Mouse (Mus musculus): Measurements from ENCODE around the gene Mllt10.
A peak's percentile ranks its signal among the peaks of the same experiment; 100 is the strongest.

The Mllt10 gene

GRCm38 (mm10) chr2:18033166-18034108 lies 21.6 kb upstream of the Mllt10 start:
- DNase-seq (ENCODE audit: inconsistent age in 2 of 2, low spot score in 1 of 2), result peak in 1 of 2 experiments; percentile 32

- no peak for DNase-seq (ENCODE audit: inconsistent age in 2 of 2, low spot score in 1 of 2)
Observed at GRCm38 (mm10) chr2:18034371-18035250, 20.4 kb upstream of the Mllt10 start.

- no peak for DNase-seq (ENCODE audit: inconsistent age in 2 of 2, low spot score in 1 of 2)
Observed at GRCm38 (mm10) chr2:18037491-18037890, 17.5 kb upstream of the Mllt10 start, which contains the start of gene A930004D18Rik. Gene A930004D18Rik, minus strand, starts transcription at chr2:18037737.

- no peak for DNase-seq (ENCODE audit: inconsistent age in 2 of 2, low spot score in 1 of 2)
Observed at GRCm38 (mm10) chr2:18038141-18038752, 16.8 kb upstream of the Mllt10 start.

- peak in 1 of 2 experiments; percentile 19 for DNase-seq (ENCODE audit: inconsistent age in 2 of 2, low spot score in 1 of 2)
Observed at GRCm38 (mm10) chr2:18038895-18039371, 16.1 kb upstream of the Mllt10 start.

GRCm38 (mm10) chr2:18039566-18040290 lies 15.3 kb upstream of the Mllt10 start:
- peak in 1 of 2 experiments; percentile 61 for DNase-seq (ENCODE audit: inconsistent age in 2 of 2, low spot score in 1 of 2)

GRCm38 (mm10) chr2:18040347-18041160 lies 14.5 kb upstream of the Mllt10 start:
- DNase-seq (ENCODE audit: inconsistent age in 2 of 2, low spot score in 1 of 2), result peak in 1 of 2 experiments; percentile 19

- no peak for DNase-seq (ENCODE audit: inconsistent age in 2 of 2, low spot score in 1 of 2)
Observed at GRCm38 (mm10) chr2:18041199-18041885, 13.7 kb upstream of the Mllt10 start.

GRCm38 (mm10) chr2:18045143-18045780 lies 9.8 kb upstream of the Mllt10 start:
- DNase-seq (ENCODE audit: inconsistent age in 2 of 2, low spot score in 1 of 2), result peak in 1 of 2 experiments; percentile 33

GRCm38 (mm10) chr2:18045781-18046181 lies 9.3 kb upstream of the Mllt10 start:
- peak in 1 of 2 experiments; percentile 74 for DNase-seq (ENCODE audit: inconsistent age in 2 of 2, low spot score in 1 of 2)

GRCm38 (mm10) chr2:18046186-18046585 lies 8.9 kb upstream of the Mllt10 start:
- no peak for DNase-seq (ENCODE audit: inconsistent age in 2 of 2, low spot score in 1 of 2)

- peak; percentile 75 to 92 for DNase-seq (ENCODE audit: inconsistent age in 2 of 2, low spot score in 1 of 2)
Observed at GRCm38 (mm10) chr2:18046758-18047645, 8.0 kb upstream of the Mllt10 start.

GRCm38 (mm10) chr2:18047646-18048452 lies 7.2 kb upstream of the Mllt10 start:
- DNase-seq (ENCODE audit: inconsistent age in 2 of 2, low spot score in 1 of 2), result peak; percentile 80 to 93

- DNase-seq (ENCODE audit: inconsistent age in 2 of 2, low spot score in 1 of 2), result peak; percentile 59 to 91
Observed at GRCm38 (mm10) chr2:18048453-18049075, 6.5 kb upstream of the Mllt10 start, which contains the start of gene Skida1. Gene Skida1, minus strand, starts transcription at chr2:18049051.

- peak; percentile 52 to 86 for DNase-seq (ENCODE audit: inconsistent age in 2 of 2, low spot score in 1 of 2)
Observed at GRCm38 (mm10) chr2:18049279-18049821, 5.7 kb upstream of the Mllt10 start.

- no peak for DNase-seq (ENCODE audit: inconsistent age in 2 of 2, low spot score in 1 of 2)
Observed at GRCm38 (mm10) chr2:18050018-18050417, 5.0 kb upstream of the Mllt10 start.
